Mouse (Mus musculus): ENCODE data around the gene Rnase1. TPM values are rescaled to one million over a fixed set of nuclear protein-coding genes. Genes with fewer than 3 reads are reported as not detected.
"Not testable (repeated sequence)": the region's sequence is repeated elsewhere in the genome, so short reads cannot be mapped to it uniquely, and the experiment has no call there.

Rnase1 gene
- polyA plus RNA-seq (2015; fragmentation: Nextera tagmentation; extraction: Ambion mirVana), result 0.57 TPM in 1 of 2 replicates, not detected in the other

DNA sequence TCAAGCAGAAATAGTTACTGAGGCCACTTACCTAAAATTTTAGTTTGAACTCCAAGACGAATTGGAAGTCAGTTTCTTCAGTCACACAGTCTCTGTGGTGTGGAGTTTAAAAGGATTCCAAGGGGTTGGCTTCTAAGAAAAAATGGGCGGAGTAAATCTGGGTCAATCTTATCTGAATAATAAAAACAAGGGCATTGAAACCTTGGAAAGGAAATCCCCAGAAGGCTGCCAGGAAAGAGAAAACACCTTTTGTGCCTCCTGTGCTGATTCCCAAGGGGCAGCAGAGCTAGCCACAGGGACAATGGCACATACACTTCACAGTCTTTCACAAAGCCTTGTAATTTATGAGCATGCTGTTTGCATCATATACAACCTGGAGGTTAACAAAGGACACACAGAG, at the start of gene Rnase1:
Gene Rnase1, minus strand, starts transcription at position 101 of the 400 bp plus-strand sequence.
- Histone ChIP-seq H3K9me3 (replicated peaks; ENCODE audit: control insufficient read depth, low read length, poor library complexity, severe bottlenecking) (no peaks in the 10 kb centered on the region), H3K36me3 (ENCODE audit: control insufficient read depth, insufficient read depth, low read length) (no peaks in the 10 kb centered on the region), H3K9ac (ENCODE audit: low read depth, low read length) (no peak within 1 kb of the TSS), H3K4me1 (ENCODE audit: control insufficient read depth, insufficient read depth, low read length) (no peaks in the 10 kb centered on the region), H3K27me3 (ENCODE audit: control insufficient read depth, insufficient read depth, low read depth, low read length) (no peaks in the 10 kb centered on the region), H3K4me2 (ENCODE audit: low read length) (no peak within 1 kb of the TSS), H3K27ac (ENCODE audit: low read length) (no peak within 1 kb of the TSS), H3K4me3 (ENCODE audit: low read depth, low read length) (no peak within 1 kb of the TSS)
- WGBS, result 46% methylated on average over 2 of the region's 2 CpGs
- no peak for ATAC-seq

DNA sequence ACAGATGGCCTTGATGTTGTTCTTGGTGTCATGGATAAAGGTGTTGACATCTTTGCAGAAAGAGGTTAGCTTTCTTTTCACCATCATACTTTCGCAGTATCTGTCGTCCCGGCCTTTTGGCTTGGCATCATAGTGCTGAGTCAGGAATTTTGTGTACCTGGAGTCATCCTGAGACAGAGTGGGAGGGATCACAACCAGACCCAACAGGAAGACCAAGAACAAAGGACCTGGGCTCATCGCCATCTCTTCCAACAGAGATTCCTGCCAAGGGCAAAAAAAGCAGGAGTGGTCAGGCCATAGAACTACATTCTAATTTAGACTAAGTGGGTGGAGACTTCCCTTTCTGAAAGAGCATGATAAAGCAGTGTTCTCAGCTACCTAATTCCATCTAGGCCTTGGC, 49.1 kb upstream of the Rnase1 start:
- H3K9ac ChIP-seq (ENCODE audit: low read depth, low read length), result no peak overlapping the region
- ATAC-seq, result no peak
- no peaks in the 10 kb centered on the region for H3K27me3 ChIP-seq (ENCODE audit: control insufficient read depth, insufficient read depth, low read depth, low read length)
- H3K4me3 ChIP-seq (ENCODE audit: low read depth, low read length), result no peak overlapping the region
- no peaks in the 10 kb centered on the region for H3K36me3 ChIP-seq (ENCODE audit: control insufficient read depth, insufficient read depth, low read length)
- H3K27ac ChIP-seq (ENCODE audit: low read length), result no peak overlapping the region
- H3K9me3 ChIP-seq (replicated peaks; ENCODE audit: control insufficient read depth, low read length, poor library complexity, severe bottlenecking), result no peaks in the 10 kb centered on the region
- 89% methylated on average over 4 of the region's 4 CpGs for WGBS
- no peak overlapping the region for H3K4me2 ChIP-seq (ENCODE audit: low read length)
- no peaks in the 10 kb centered on the region for H3K4me1 ChIP-seq (ENCODE audit: control insufficient read depth, insufficient read depth, low read length)

DNA sequence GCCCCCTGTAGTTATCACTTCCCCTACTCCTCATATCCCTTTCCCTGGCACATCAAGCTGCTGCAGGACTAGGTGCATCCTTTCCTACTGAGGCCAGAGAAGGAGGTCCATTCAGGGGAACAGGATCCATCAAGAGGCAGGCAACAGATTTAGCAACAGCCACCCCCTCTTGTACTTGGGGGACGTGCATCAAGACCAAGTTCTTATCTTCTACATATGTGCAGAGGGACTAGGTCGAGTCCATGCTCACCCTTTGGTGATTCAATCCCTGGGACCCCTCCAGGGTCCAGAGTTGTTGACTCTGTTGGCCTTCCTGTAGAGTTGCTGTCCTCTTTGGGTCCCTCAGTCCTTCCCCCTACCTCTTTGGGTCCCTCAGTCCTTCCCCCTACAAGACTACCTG, 34.5 kb upstream of the Rnase1 start:
- 82% methylated on average over 2 of the region's 2 CpGs for WGBS
- not testable (repeated sequence) for H3K27me3 ChIP-seq (ENCODE audit: control insufficient read depth, insufficient read depth, low read depth, low read length); H3K36me3 ChIP-seq (ENCODE audit: control insufficient read depth, insufficient read depth, low read length); H3K9me3 ChIP-seq (replicated peaks; ENCODE audit: control insufficient read depth, low read length, poor library complexity, severe bottlenecking); H3K4me3 ChIP-seq (ENCODE audit: low read depth, low read length); H3K27ac ChIP-seq (ENCODE audit: low read length); H3K9ac ChIP-seq (ENCODE audit: low read depth, low read length); H3K4me2 ChIP-seq (ENCODE audit: low read length); H3K4me1 ChIP-seq (ENCODE audit: control insufficient read depth, insufficient read depth, low read length); ATAC-seq

DNA sequence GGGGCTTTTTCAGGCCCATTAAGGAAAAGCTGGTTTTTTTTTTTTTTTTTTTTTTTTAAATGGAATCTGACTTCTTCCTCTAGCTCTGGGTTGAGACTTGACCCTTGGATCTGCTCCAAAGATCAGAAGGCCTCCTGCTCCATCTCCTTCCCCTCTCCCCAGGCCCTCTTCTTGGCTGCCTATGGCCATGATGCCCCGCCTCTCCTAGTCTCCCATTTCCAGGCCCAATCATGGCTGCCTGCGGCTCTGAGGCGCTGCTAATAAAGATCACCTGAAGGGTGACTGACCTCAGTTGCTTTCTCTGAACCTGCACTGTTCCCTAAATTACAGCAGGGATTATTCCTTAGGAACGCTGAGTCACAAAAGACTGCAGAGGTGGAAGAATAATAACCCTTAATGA, 27.3 kb upstream of the Rnase1 start:
- H3K27me3 ChIP-seq (ENCODE audit: control insufficient read depth, insufficient read depth, low read depth, low read length), result no peaks in the 10 kb centered on the region
- no peaks in the 10 kb centered on the region for H3K9me3 ChIP-seq (replicated peaks; ENCODE audit: control insufficient read depth, low read length, poor library complexity, severe bottlenecking)
- 62% methylated on average over 4 of the region's 4 CpGs for WGBS
- no peak overlapping the region for H3K27ac ChIP-seq (ENCODE audit: low read length)
- ATAC-seq, result no peak
- no peak overlapping the region for H3K4me3 ChIP-seq (ENCODE audit: low read depth, low read length)
- H3K9ac ChIP-seq (ENCODE audit: low read depth, low read length), result no peak overlapping the region
- no peaks in the 10 kb centered on the region for H3K36me3 ChIP-seq (ENCODE audit: control insufficient read depth, insufficient read depth, low read length)
- H3K4me1 ChIP-seq (ENCODE audit: control insufficient read depth, insufficient read depth, low read length), result no peaks in the 10 kb centered on the region
- H3K4me2 ChIP-seq (ENCODE audit: low read length), result no peak overlapping the region

DNA sequence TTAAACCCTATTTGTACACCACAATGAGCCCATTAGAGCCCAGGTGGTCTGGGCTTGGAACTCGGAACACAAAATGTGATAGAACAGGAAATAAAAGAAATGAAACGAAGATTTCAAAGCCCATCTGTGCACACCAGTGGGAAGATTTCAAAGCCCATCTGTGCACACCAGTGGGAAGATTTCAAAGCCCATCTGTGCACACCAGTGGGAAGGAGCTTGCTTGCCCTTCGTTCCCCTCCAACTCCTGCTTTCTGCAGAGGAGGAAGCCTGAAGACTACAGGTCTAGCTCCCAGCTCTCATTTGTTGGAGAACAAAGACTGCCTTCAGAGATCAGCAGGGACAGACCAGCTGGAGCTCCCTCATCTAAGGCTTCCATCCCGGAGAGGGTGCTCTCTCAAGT, 26.4 kb upstream of the Rnase1 start:
- WGBS, result 43% methylated on average over 4 of the region's 4 CpGs
- not testable (repeated sequence) for H3K27me3 ChIP-seq (ENCODE audit: control insufficient read depth, insufficient read depth, low read depth, low read length); H3K4me2 ChIP-seq (ENCODE audit: low read length); H3K4me1 ChIP-seq (ENCODE audit: control insufficient read depth, insufficient read depth, low read length); H3K9ac ChIP-seq (ENCODE audit: low read depth, low read length); H3K4me3 ChIP-seq (ENCODE audit: low read depth, low read length); H3K27ac ChIP-seq (ENCODE audit: low read length); H3K9me3 ChIP-seq (replicated peaks; ENCODE audit: control insufficient read depth, low read length, poor library complexity, severe bottlenecking); ATAC-seq; H3K36me3 ChIP-seq (ENCODE audit: control insufficient read depth, insufficient read depth, low read length)

DNA sequence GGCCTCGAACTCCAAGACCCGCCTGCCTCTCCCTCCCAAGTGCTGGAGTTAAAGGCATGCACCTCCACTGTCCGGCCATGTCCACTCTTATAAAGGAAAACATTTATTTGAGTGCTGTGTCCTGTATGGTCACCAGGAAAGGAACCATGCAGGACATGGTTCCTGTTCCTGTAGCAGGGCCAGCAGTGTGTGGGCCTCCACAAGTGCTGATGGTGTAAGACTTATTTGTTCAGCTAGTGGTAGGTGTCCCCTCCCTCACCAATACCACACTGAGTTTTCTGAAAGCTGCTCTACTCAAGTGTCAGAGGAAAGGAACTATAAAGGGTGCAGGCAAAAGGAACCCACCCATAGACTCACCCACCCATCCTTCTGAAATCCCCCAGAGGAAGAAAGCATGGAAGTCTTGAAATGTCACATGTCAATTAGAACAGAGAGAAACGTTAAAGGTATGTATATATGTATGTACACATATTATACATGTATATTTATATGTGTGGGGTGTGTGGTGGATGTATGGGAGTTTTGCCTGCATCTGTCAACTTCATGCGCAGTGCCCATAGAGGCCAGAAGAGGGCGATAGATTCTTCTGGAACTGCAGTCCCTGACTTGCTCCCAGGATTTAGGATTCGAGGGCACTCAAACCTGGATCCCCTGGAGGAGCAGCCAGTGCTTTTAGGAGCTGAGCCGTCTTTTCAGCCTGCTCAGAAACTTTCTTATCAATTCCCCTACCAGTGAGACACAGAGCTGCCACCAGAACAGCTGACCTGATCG, 25.7 kb upstream of the Rnase1 start:
- not testable (repeated sequence) for H3K4me1 ChIP-seq (ENCODE audit: control insufficient read depth, insufficient read depth, low read length); H3K9me3 ChIP-seq (replicated peaks; ENCODE audit: control insufficient read depth, low read length, poor library complexity, severe bottlenecking); H3K4me3 ChIP-seq (ENCODE audit: low read depth, low read length); H3K9ac ChIP-seq (ENCODE audit: low read depth, low read length); H3K27ac ChIP-seq (ENCODE audit: low read length); H3K4me2 ChIP-seq (ENCODE audit: low read length); H3K27me3 ChIP-seq (ENCODE audit: control insufficient read depth, insufficient read depth, low read depth, low read length); ATAC-seq; H3K36me3 ChIP-seq (ENCODE audit: control insufficient read depth, insufficient read depth, low read length)
- WGBS, result 40% methylated on average over 9 of the region's 9 CpGs

DNA sequence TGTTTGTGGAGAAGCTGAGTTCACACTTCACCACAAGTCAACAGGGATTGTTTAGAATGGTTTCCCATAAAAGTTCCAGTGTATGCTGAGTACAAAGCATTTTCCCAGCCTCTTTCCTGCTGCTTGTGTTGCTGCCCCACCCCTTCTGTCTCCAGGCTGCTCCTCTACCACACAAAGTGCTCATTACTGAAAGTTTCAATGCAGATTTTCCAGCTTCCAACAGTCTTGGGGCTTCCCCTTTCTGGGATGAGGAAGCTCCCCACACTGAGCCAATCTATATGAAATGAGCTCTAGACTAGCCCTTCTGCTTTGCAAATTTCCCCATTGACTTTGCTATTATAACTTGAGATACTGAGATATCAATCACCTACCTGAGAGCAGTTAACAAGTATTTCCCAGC, 19.5 kb upstream of the Rnase1 start:
- Histone ChIP-seq H3K36me3 (ENCODE audit: control insufficient read depth, insufficient read depth, low read length) (no peaks in the 10 kb centered on the region), H3K9me3 (replicated peaks; ENCODE audit: control insufficient read depth, low read length, poor library complexity, severe bottlenecking) (no peaks in the 10 kb centered on the region), H3K4me3 (ENCODE audit: low read depth, low read length) (no peak overlapping the region), H3K4me1 (ENCODE audit: control insufficient read depth, insufficient read depth, low read length) (no peaks in the 10 kb centered on the region), H3K27me3 (ENCODE audit: control insufficient read depth, insufficient read depth, low read depth, low read length) (no peaks in the 10 kb centered on the region), H3K4me2 (ENCODE audit: low read length) (no peak overlapping the region), H3K9ac (ENCODE audit: low read depth, low read length) (no peak overlapping the region), H3K27ac (ENCODE audit: low read length) (no peak overlapping the region)
- no peak for ATAC-seq

DNA sequence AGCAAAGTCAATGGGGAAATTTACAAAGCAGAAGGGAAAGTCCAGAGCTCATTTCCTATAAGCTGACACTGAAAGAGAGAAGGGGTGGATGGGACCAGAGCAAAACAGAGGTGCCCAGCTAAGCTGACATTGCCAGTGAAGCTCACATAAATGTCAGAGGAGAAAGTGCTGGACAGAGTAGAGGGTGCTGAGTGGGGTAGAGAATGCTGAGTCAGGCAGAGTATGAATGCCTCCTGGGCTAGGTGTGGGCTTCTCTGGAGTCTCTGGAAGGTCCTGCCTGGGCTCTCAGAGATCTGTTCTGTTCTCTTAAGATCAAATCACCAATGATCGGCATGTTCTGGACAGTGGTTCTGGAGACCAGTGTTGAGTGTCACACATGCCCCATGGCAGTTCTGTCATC, 18.9 kb upstream of the Rnase1 start:
- no peak overlapping the region for H3K4me2 ChIP-seq (ENCODE audit: low read length)
- no peaks in the 10 kb centered on the region for H3K4me1 ChIP-seq (ENCODE audit: control insufficient read depth, insufficient read depth, low read length)
- 100% methylated on average over 1 of the region's 1 CpGs for WGBS
- H3K9ac ChIP-seq (ENCODE audit: low read depth, low read length), result no peak overlapping the region
- H3K9me3 ChIP-seq (replicated peaks; ENCODE audit: control insufficient read depth, low read length, poor library complexity, severe bottlenecking), result no peaks in the 10 kb centered on the region
- H3K27me3 ChIP-seq (ENCODE audit: control insufficient read depth, insufficient read depth, low read depth, low read length), result no peaks in the 10 kb centered on the region
- no peak for ATAC-seq
- H3K4me3 ChIP-seq (ENCODE audit: low read depth, low read length), result no peak overlapping the region
- no peak overlapping the region for H3K27ac ChIP-seq (ENCODE audit: low read length)
- no peaks in the 10 kb centered on the region for H3K36me3 ChIP-seq (ENCODE audit: control insufficient read depth, insufficient read depth, low read length)

DNA sequence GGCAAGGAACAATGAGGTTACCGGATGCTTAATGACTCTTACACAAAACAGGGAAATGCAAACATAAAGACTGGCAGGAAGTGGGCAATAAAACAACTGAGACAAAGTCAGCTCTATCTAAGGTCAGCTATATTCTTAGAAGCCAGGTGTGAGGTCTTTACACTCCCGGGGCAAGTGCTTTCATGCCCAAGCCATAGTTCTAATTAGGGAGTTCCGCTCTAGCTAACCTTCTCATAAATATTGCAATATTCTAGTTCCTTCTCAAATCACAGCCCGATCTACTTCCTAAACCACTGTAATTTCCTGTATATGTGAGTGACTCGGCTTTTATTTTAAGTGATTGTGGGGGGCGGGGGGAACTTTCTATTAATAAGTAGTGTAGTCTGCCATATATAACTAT, 16.7 kb upstream of the Rnase1 start:
- H3K27ac ChIP-seq (ENCODE audit: low read length); H3K9ac ChIP-seq (ENCODE audit: low read depth, low read length); H3K4me2 ChIP-seq (ENCODE audit: low read length); H3K4me1 ChIP-seq (ENCODE audit: control insufficient read depth, insufficient read depth, low read length); H3K9me3 ChIP-seq (replicated peaks; ENCODE audit: control insufficient read depth, low read length, poor library complexity, severe bottlenecking); ATAC-seq; H3K4me3 ChIP-seq (ENCODE audit: low read depth, low read length); H3K36me3 ChIP-seq (ENCODE audit: control insufficient read depth, insufficient read depth, low read length); H3K27me3 ChIP-seq (ENCODE audit: control insufficient read depth, insufficient read depth, low read depth, low read length): not testable (repeated sequence)
- WGBS, result 88% methylated on average over 6 of the region's 6 CpGs

All from midbrain, embryonic 16.5 days (tissue).